Mouse (Mus musculus) forelimb bud, embryonic 11.5 days (tissue): ENCODE data around the gene Gm17651.
A peak's percentile ranks its signal among the peaks of the same experiment; 100 is the strongest.

Experiments used
- DNase-seq: peaks from one replicate; pipeline ENCODE4 v3.0.0-alpha.2; 2012; ENCODE audit warnings: low read depth, low spot score

The Gm17651 gene

GRCm38 (mm10) chr3:97680631-97681320 is 6.3 kb upstream of the Gm17651 start:
- peak; percentile 67 for DNase-seq

GRCm38 (mm10) chr3:97678416-97678815 is 3.9 kb upstream of the Gm17651 start:
- no peak for DNase-seq

GRCm38 (mm10) chr3:97676126-97676525 is 1.6 kb upstream of the Gm17651 start:
- no peak for DNase-seq

GRCm38 (mm10) chr3:97667093-97667675 is 7.3 kb downstream of the Gm17651 start:
- DNase-seq: no peak

GRCm38 (mm10) chr3:97666154-97666553 is 8.3 kb downstream of the Gm17651 start:
- DNase-seq: no peak

- no peak for DNase-seq
These were observed 9.0 kb downstream of the Gm17651 start for GRCm38 (mm10) chr3:97665525-97665924.

GRCm38 (mm10) chr3:97661206-97661605 is 13.3 kb downstream of the Gm17651 start:
- no peak for DNase-seq

- no peak for DNase-seq
These were observed 14.7 kb downstream of the Gm17651 start for GRCm38 (mm10) chr3:97659746-97660145.

GRCm38 (mm10) chr3:97658426-97659193 is 15.9 kb downstream of the Gm17651 start:
- DNase-seq: peak; percentile 20

GRCm38 (mm10) chr3:97657655-97658411 is 16.7 kb downstream of the Gm17651 start, which contains the start of gene Prkab2:
Gene Prkab2 (plus strand): TSS chr3:97658193.
- DNase-seq: peak; percentile 94

GRCm38 (mm10) chr3:97654901-97655300 is 19.6 kb downstream of the Gm17651 start:
- DNase-seq: no peak

GRCm38 (mm10) chr3:97653781-97654180 is 20.7 kb downstream of the Gm17651 start:
- no peak for DNase-seq

- no peak for DNase-seq
These were observed 22.9 kb downstream of the Gm17651 start for GRCm38 (mm10) chr3:97651604-97652003.

GRCm38 (mm10) chr3:97649469-97649868 is 25.0 kb downstream of the Gm17651 start:
- no peak for DNase-seq

GRCm38 (mm10) chr3:97649022-97649421 is 25.5 kb downstream of the Gm17651 start:
- no peak for DNase-seq

GRCm38 (mm10) chr3:97648518-97648917 is 26.0 kb downstream of the Gm17651 start:
- DNase-seq: no peak

GRCm38 (mm10) chr3:97642001-97642400 is 32.5 kb downstream of the Gm17651 start:
- DNase-seq: no peak

- DNase-seq: no peak
These were observed 33.1 kb downstream of the Gm17651 start for GRCm38 (mm10) chr3:97641396-97641795.

GRCm38 (mm10) chr3:97634288-97634761 is 40.2 kb downstream of the Gm17651 start:
- DNase-seq: no peak

- DNase-seq: no peak
These were observed 41.0 kb downstream of the Gm17651 start for GRCm38 (mm10) chr3:97633456-97633855.

GRCm38 (mm10) chr3:97631258-97631860 is 43.1 kb downstream of the Gm17651 start:
- no peak for DNase-seq
